Mouse (Mus musculus): Measurements from ENCODE around the gene Thegl. TPM values are rescaled to one million over a fixed set of nuclear protein-coding genes. Genes with fewer than 3 reads are reported as not detected.

The Thegl gene
- polyA plus RNA-seq, 1 experiment from 2014 or later = not detected

DNA sequence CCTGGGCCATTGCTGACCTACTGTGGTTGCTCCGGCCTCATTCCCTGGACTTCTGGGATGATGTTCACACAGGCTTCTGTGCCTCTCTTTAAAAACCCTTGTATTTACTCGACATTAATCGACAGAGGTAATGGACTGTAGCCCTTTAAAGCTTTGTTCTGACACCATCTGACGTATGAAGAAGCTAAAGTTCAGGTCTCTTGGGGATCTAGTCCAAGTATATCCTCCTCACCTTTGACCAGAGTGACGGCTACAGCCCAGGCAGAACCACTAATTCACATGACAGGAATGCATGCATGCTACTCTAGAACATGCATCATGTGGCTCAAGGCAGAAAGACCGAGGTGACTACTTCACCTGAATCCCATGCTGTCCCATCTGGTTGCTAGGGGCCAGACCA lies 84.9 kb downstream of the Thegl start:
- H3K27me3 ChIP-seq (ENCODE audit: low read depth, poor library complexity, severe bottlenecking) = peaks cover 6% of the 10 kb centered on the region; the same call in 1 of the 2 replicates
- peaks cover 42% of the 10 kb centered on the region for H3K4me1 ChIP-seq
- no peak for DNase-seq (ENCODE audit: low spot score)
- H3K27ac ChIP-seq = 0 out of 2 replicates have a peak overlapping the region, but pooled peaks have one; percentile 53
- 82% methylated on average over 6 of the region's 6 CpGs for WGBS
- no peaks in the 10 kb centered on the region for H3K9me3 ChIP-seq (replicated peaks)
- H3K4me3 ChIP-seq = no peak overlapping the region
- H3K36me3 ChIP-seq = no peaks in the 10 kb centered on the region

DNA sequence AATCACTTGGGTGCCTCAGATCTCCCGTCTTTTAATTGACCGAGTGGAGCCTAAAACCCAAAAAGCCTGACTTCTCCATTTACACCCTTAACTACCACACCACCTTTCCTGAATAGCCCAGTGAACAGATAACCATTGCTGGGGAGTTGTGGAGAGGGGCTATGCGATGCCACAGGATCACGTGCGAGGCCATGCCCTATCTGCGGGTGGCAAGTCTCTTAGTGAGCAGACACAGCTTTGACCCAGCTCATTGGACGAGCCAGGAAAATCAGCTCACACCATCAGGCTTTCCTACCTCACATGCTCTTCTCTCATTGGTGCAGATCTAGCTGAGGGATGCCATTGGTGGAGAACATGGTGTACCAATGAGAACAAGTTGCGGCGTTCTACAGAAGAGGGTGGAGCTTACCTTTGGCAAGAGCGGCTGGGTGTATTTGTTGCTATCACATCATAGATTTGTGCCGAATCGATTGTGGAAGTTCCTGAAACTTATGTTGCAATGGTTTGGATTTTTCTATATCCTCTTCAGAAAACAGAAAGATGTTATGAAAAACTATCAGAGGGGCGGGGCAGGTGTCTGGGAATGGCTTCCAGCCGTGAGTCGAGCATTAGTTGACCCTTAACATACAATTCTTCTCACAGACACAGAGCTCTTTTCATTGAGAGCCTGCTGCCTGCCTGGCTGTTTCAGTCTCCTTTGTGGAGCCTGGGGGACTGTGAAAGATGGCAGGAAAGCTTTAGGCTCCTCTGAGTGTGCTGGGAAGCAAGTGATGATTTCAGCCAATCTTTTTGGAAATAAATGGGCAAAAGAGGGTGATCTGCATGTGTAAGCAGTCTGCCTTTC lies 86.9 kb downstream of the Thegl start:
- Histone ChIP-seq H3K27ac (no peak overlapping the region), H3K36me3 (no peaks in the 10 kb centered on the region), H3K27me3 (ENCODE audit: low read depth, poor library complexity, severe bottlenecking) (no peaks in the 10 kb centered on the region), H3K4me1 (peaks cover 29% of the 10 kb centered on the region), H3K4me3 (no peak overlapping the region), H3K9me3 (replicated peaks) (no peaks in the 10 kb centered on the region)
- 90% methylated on average over 15 of the region's 15 CpGs for WGBS
- no peak for DNase-seq (ENCODE audit: low spot score)

DNA sequence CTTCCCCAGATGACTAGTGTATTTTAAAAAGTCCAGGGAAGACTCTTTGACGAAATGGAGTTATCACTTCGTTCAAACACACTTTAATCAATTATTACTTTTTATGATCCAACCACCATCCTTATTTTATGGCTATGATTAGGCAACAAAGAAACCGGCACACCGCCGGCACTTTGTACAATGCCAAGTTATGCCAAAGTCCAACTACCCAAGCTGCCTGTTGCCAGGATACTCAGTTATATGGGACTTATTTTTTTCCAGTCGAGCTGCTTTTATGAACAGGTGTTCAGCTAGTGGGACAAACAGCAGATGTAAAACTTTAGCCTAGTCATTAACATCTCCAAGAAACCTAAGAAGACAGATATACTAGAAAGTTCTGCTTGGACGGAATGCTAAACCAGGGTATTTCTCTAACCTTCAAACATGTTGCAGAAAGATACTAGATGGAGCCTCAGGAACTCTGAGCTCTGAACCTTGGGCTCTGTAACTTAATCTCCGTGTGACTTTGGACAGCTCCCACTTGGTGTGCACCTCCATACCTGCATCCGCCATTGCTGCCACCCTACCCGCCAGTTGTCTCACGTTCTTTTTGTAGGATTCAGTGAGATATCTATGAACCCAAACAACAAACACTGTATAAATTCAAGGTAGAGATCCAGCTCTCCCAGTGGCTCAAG lies 91.5 kb downstream of the Thegl start:
- DNase-seq (ENCODE audit: low spot score) = no peak
- Histone ChIP-seq H3K27ac (no peak overlapping the region), H3K4me3 (no peak overlapping the region), H3K9me3 (replicated peaks) (no peaks in the 10 kb centered on the region), H3K36me3 (no peaks in the 10 kb centered on the region), H3K27me3 (ENCODE audit: low read depth, poor library complexity, severe bottlenecking) (no peaks in the 10 kb centered on the region), H3K4me1 (peaks cover 21% of the 10 kb centered on the region)
- 92% methylated on average over 11 of the region's 11 CpGs for WGBS

DNA sequence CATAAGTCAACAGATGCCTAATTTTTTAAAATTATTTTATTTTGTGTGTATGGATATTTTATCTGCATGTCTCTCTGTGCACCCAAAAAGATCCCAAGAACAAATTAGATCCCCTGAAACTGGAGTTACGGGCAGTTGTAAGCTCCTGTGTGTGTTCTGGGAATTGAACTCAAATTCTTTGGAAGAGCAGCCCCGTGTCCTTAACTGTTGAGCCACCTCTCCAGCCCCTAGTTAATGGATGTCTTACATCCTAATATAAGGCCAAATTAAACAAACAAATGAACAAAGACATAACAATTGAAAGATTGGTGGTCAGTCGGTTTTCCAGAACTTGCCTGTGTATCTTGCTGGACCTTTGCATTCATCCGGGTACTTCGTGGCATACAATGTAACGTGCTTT lies 93.0 kb downstream of the Thegl start:
- WGBS = 96% methylated on average over 6 of the region's 6 CpGs
- H3K4me1 ChIP-seq = peaks cover 17% of the 10 kb centered on the region; the same call in 1 of the 2 replicates
- no peak for DNase-seq (ENCODE audit: low spot score)
- no peaks in the 10 kb centered on the region for H3K27me3 ChIP-seq (ENCODE audit: low read depth, poor library complexity, severe bottlenecking)
- no peaks in the 10 kb centered on the region for H3K36me3 ChIP-seq
- no peak overlapping the region for H3K4me3 ChIP-seq
- H3K9me3 ChIP-seq (replicated peaks) = no peaks in the 10 kb centered on the region
- H3K27ac ChIP-seq = no peak overlapping the region

DNA sequence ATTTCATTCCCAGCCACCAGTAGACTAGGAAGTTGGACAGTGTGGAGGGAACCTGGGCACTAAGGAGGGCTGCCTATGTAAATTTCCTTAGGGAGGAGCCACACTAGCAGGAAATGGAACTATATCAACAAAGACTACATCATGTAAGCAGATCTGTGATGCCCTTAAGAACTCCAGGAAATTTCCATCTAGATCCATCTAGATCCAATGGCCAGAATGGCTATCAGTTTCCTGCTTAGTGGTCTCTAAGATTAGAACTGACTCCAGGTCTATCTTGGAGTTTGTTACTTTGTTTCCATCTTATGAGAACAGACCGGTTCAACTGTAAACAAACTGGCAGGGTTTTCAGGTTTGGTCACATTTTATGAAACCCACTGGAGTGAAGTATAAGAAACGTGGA lies 94.0 kb downstream of the Thegl start:
- H3K27me3 ChIP-seq (ENCODE audit: low read depth, poor library complexity, severe bottlenecking) = no peaks in the 10 kb centered on the region
- H3K27ac ChIP-seq = no peak overlapping the region
- H3K4me3 ChIP-seq = no peak overlapping the region
- no peak for DNase-seq (ENCODE audit: low spot score)
- no peaks in the 10 kb centered on the region for H3K36me3 ChIP-seq
- no peaks in the 10 kb centered on the region for H3K9me3 ChIP-seq (replicated peaks)
- peaks cover 21% of the 10 kb centered on the region for H3K4me1 ChIP-seq
- WGBS = 71% methylated on average over 2 of the region's 2 CpGs

Other genes starting within 250 kb of the Thegl start
- 18.8 and 23.5 TPM in 2 replicates for gene Aasdh, start 110.5 kb upstream of the Thegl start, polyA plus RNA-seq (2016; fragmentation: Nextera tagmentation; extraction: Ambion mirVana)
- 508 and 515 TPM in 2 replicates for gene Paics, start 64.7 kb upstream of the Thegl start, polyA plus RNA-seq (2016; fragmentation: Nextera tagmentation; extraction: Ambion mirVana)
- 51.2 and 62.1 TPM in 2 replicates for gene Ppat, start 64.4 kb upstream of the Thegl start, polyA plus RNA-seq (2016; fragmentation: Nextera tagmentation; extraction: Ambion mirVana)
- 78.9 and 90.8 TPM in 2 replicates for gene Srp72, start 41.3 kb upstream of the Thegl start, polyA plus RNA-seq (2016; fragmentation: Nextera tagmentation; extraction: Ambion mirVana)
- gene Arl9, start 12.0 kb upstream of the Thegl start, polyA plus RNA-seq (2016; fragmentation: Nextera tagmentation; extraction: Ambion mirVana) = not detected in 2 replicates
- not detected in 2 replicates for gene Hopx, start 99.1 kb downstream of the Thegl start, polyA plus RNA-seq (2016; fragmentation: Nextera tagmentation; extraction: Ambion mirVana)
- gene Spink2, start 195.4 kb downstream of the Thegl start, polyA plus RNA-seq (2016; fragmentation: Nextera tagmentation; extraction: Ambion mirVana) = 0.89 and 1.4 TPM in 2 replicates
- gene Rest, start 249.5 kb downstream of the Thegl start, polyA plus RNA-seq (2016; fragmentation: Nextera tagmentation; extraction: Ambion mirVana) = 35.7 and 46.6 TPM in 2 replicates